Mouse (Mus musculus) layer of hippocampus, postnatal 14 days (tissue): ENCODE results near the gene Tmtc2. TPM values are rescaled to one million over a fixed set of nuclear protein-coding genes. Genes with fewer than 3 reads are reported as not detected.

ENCODE experiments used
- DNase-seq, 2 experiments: peaks; one replicate each; pipeline ENCODE4 v3.0.0; 2021 to 2022; ENCODE audit warnings: low spot score in 2 of 2, mixed read lengths in 1 of 2
- total RNA-seq, 2 experiments: library from RNA; stranded (reverse); gene quantifications; 2 replicates each; pipeline ENCODE4 v1.2.3; 2021

The Tmtc2 gene
- total RNA-seq, 2 experiments from 2014 or later, result 12.1 to 12.4 TPM

- DNase-seq, result no peak
These were observed 151.1 kb downstream of the Tmtc2 start for GRCm38 (mm10) chr10:105423187-105423586.

DNA sequence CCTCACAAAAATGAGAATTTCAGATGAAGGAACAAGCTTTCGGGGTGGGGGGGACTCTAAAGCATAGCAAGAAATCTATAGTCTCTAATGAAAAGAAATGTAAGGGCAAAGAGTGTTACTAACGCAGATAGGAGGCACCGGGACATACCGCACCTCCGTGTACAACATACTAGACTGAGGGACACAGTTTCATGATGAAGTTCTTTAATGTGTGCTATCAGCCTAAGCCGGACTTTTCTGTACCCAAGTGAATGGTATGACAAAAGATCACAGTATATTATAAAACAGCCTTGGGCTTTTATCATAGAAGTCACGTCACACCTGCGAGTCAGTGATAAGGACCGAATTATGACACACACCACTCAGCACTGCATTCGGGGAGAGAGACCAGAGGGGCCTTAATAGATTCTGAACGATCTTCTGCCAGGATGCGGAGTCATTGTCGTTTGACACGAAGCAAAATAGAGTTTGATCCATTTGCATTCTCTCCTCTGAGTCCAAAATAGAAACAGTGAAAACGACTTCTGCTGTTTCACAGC, 156.3 kb downstream of the Tmtc2 start:
- no peak for DNase-seq

GRCm38 (mm10) chr10:105416601-105417000, 157.7 kb downstream of the Tmtc2 start:
- no peak for DNase-seq

GRCm38 (mm10) chr10:105405856-105406527, 168.3 kb downstream of the Tmtc2 start:
- DNase-seq, result no peak

DNA sequence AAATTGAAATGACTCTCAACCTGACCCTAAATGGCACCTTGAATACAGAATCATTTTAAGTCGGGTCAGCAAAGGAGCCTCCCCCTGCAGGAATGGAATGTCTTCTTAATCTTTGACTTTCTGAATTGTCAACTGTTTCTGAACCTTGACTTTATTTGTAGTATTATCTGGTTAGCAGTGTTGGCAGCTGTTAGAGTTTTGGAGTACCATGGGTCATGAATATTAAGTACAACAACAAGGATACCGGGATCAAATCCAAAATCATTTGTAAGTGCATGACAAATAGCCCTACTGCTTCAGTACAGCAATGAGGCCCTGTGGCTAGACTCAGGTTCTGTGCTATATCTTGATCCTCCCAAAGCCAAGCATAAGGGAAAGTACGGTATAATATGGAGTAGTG, 170.3 kb downstream of the Tmtc2 start:
- DNase-seq, result no peak

- no peak for DNase-seq
These were observed 171.8 kb downstream of the Tmtc2 start for GRCm38 (mm10) chr10:105402481-105402779.

- no peak for DNase-seq
These were observed 172.3 kb downstream of the Tmtc2 start for GRCm38 (mm10) chr10:105401754-105402480.

- no peak for DNase-seq
These were observed 174.9 kb downstream of the Tmtc2 start for GRCm38 (mm10) chr10:105399316-105399715.

DNA sequence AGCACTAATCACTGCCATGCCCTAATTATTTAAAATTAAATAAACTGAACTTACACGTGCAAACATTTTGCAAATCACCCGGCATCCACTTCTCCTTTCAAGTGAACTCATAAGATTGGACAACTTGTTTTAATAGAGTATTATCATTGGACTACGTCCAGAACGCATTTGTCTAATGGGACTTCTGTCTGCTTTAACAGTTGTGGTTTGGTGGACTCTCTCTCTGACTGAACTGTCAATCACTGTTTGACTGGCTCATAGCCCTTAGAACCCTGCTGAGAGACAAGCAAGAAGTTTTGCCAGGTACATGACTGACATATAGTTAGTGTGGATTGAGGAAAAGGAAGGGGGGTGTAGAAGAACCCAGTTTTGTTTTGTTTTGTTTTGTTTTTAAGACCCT, 190.2 kb downstream of the Tmtc2 start:
- no peak for DNase-seq

DNA sequence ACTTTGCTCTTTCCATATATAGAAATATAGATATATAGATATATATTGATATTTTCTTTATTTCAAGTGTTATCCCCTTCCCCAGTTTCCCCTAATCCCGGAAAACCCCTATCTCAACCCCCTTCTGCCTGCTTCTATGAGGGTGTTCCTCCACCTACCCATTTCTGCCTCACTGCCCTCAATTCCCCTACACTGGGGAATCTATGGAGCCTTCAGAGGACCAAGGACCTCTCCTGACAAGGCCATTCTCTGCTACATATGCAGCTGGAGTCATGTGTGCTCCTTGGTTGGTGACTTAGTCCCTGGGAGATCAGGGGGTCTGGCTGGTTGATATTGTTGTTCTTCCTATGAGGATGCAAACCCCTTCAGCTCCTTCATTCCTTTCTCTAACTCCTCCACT, 192.5 kb downstream of the Tmtc2 start:
- no peak for DNase-seq

- no peak for DNase-seq
These were observed 193.0 kb downstream of the Tmtc2 start for GRCm38 (mm10) chr10:105381202-105381601.

- no peak for DNase-seq
These were observed 193.7 kb downstream of the Tmtc2 start for GRCm38 (mm10) chr10:105380584-105380983.

DNA sequence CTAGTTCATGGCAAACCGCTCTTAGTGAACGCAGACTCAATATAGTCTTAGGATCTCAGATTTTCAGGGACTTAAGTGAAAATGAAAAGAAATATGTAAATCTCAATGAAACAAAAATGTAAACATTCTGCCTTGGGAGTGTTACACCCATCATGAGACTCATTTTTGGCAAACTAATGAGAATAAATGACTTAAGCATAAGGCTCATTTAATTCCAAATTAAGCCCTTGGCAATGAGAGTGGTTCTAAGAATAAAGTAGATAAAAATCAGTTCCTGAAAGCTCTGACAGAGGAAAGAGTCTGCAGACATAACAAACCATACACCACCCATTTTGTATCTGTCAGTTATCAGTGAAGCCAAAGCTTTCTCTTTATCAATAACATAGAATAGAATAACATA, 196.5 kb downstream of the Tmtc2 start:
- DNase-seq, result no peak

DNA sequence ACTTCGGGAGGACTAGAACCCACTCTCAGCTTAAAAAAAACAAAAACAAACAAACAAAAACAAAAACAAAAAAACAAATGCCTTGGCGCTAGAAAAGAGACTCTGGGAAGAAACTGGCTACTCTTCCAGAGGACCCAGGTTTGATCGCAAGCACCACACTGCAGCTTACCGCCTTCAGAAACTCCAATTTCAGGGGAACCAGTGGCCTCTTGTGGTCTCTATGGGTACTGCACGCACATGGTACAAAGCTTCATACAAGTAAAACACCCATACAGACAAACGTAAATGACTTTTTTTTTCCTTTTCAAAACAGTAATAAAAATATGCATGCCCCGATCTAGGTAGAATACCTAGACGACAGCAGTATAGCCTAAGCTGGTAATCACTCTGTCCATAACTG, 201.0 kb downstream of the Tmtc2 start:
- DNase-seq, result no peak

- no peak for DNase-seq
These were observed 206.0 kb downstream of the Tmtc2 start for GRCm38 (mm10) chr10:105368242-105368641.

DNA sequence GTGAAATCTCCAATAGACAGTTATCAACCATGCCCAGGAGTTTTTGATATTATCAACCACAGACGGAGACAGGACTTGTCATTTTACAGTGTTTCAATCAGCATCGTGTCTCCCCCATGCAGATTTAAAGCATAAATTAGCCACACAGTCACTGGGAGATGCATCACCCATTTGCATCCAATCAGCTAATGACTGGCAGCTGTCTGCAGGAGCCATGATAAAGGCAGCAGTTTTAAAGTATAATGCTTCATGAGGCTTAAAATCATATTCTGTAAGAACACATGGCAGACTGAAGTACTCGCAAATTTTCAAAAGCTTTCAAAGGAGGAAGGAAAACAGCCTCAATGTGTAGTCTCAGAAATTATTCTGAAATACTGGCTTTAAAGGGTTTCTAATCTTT, 209.8 kb downstream of the Tmtc2 start:
- DNase-seq, result no peak

DNA sequence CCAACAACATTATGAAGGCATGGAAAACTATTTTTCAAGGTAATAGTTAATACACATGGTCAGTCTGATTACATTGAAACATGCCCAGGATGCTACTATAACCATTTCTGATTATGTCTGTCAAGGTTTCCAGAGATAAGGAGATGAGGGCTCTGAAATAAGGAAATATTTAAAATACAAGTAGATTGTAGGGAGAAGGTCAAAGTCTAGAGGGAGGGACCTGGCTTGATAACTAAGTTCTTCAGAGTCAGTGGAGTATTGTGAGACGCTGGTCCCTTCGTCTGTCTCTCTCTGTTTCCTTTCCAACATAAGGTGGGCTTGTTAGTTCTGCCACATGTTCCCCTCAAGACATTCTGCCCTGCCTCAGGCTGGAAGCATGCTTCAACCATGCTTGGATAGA, 223.9 kb downstream of the Tmtc2 start:
- DNase-seq, result no peak

DNA sequence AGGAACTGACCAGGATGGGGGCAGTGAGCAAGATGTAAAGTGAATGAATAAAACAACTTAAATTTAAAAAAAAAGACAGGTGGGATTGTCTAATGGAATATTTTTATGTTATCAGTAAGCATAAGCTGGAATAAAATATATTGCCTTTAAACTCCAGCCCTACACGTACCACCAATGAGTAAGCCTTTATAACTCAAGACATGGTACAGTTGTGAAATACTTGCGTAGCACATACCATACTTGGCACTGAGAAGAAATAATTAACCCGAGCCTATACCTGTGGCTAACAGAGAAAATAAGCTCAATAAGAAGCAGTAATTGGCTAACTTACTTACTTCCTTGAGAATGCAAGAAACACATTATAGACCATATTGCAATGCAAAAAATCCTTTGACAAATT, 228.3 kb downstream of the Tmtc2 start:
- no peak for DNase-seq

DNA sequence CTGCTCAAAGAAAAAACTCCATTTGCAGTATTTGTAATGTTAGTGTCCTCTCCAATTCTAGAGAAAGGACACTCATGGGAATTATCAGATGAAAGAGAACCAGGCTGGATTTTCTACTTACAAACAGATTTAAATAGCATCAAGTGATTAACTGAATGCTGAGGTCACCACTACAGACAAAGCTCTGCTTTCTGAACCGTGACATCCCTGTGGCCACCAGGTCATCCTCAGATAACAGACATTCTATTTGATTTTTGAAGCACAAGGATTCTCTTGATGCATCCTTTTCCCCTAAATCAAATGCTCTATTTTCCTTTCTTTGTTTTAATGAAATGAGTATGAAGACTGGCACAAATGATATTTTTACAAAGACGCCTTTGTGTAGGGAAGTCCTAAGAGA, 241.4 kb downstream of the Tmtc2 start:
- no peak for DNase-seq

DNA sequence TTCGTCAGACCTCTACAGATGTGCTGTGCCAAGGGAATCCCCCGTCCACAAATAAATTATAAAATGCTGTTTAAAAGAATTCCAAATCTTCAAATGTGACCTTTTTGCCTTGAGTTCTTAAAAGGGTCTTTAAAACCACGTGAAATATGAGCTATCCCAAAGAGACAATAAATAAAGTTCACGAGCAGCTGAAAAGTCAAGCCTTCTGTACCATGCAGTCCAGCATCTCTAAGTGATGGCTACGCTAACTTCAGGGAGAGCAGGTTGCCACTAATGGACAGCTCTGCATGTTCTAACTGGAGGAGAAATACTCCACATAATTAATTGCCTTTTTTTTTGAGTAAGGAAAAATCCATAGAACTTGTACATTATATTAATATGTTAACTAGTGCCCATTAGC, 243.9 kb downstream of the Tmtc2 start:
- DNase-seq, result no peak

DNA sequence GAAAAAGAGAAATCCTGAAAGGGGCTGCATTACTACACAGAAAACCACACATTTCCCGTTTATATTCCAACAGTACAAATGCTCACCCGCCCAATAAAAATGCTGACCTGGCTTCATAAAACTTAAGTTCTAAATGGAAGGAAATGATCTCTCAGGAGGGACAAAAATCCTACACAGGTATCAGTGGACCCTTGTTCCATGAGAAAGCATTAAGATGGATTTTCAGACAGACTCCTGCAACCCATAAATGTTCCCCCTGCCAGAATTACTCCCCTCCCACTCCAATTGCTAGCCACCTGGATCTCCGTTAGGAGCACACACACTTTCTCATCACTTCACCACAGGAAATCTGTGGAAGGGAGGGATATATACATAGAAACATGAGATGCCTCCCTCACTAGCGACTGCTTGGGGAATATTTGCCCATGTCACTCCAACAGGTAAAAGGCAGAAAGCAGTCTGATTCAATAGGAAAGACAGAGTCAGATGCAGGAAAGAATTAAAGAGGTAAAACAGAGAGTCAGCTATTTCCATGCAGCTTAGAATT, 250.5 kb downstream of the Tmtc2 start:
- DNase-seq, result no peak

DNA sequence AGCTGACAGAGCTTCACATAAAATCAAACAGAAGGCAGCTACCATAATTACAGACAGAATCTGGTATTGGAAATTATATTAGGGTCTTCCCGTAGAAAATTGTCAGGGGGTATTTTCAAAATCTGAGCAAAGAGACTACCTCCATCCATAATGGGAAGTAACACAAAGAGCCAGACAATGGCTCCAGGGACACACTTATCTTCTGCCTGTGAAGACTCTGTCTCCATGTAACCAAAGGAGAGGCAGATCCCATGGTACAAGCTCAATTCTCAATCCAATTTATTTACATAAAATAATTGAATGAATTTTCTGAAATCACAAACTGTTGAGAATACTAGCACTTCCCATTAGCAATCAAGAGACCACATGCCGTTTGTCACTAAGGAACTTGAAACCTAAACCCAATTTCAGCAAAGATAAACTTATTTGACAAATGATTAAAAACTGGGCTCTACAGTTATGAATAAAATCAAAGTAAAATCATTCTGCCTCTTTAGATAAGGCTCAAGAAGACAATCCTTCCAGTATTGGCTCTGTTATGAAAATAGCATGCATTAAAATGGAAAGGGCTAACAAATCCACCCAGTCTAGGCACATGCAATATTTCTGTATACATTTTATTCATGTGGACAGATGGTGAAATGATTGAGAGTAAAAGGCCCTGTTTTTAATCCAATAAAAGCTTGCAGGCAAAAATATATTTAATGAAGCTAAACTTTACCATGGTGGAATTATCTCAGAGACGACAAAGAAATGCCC, 254.8 kb downstream of the Tmtc2 start:
- no peak for DNase-seq
